Mouse (Mus musculus) hindbrain, embryonic 12.5 days (tissue): ENCODE measurements at regions not wholly inside any gene's neighbourhood (a gene's known extent, or its start where the extent isn't known, plus 50 kb on each side); places are given as distances from the start of the nearest gene placed in this dataset.

Experiments
- ATAC-seq: fragments of 200-750 bp; cut with Nextera tagmentation; 2 replicates; pipeline ENCODE4 v1.8.0; 2017; ENCODE audit warnings: moderate TSS enrichment; ENCODE audit not compliant: low FRiP score
- H3K27ac ChIP-seq: fragments of 300-500 bp; sonication (generic); 2 replicates; pipeline ENCODE4 v1.5.1; 2016; ENCODE audit warnings: mild to moderate bottlenecking
- H3K27me3 ChIP-seq: fragments of 300-500 bp; sonication (generic); 2 replicates; pipeline ENCODE4 v1.6.1; 2016; ENCODE audit warnings: mild to moderate bottlenecking
- H3K36me3 ChIP-seq: fragments of 300-500 bp; sonication (generic); 2 replicates; pipeline ENCODE4 v1.6.1; 2016; ENCODE audit warnings: mild to moderate bottlenecking
- H3K4me1 ChIP-seq: fragments of 300-500 bp; sonication (generic); 2 replicates; pipeline ENCODE4 v1.6.1; 2016
- H3K4me2 ChIP-seq: fragments of 300-500 bp; sonication (generic); replicated peaks from 2 replicates; pipeline ENCODE4 v1.6.1; 2016; ENCODE audit warnings: mild to moderate bottlenecking
- H3K4me3 ChIP-seq: fragments of 300-500 bp; sonication (generic); 2 replicates; pipeline ENCODE4 v1.5.1; 2016; ENCODE audit warnings: mild to moderate bottlenecking
- H3K9ac ChIP-seq: fragments of 300-500 bp; sonication (generic); 2 replicates; pipeline ENCODE4 v1.6.1; 2016; ENCODE audit warnings: mild to moderate bottlenecking, moderate library complexity
- H3K9me3 ChIP-seq: fragments of 300-500 bp; sonication (generic); replicated peaks from 2 replicates; pipeline ENCODE4 v1.6.1; 2016; ENCODE audit warnings: mild to moderate bottlenecking
- WGBS: fragments of 180-500 bp; shearing (Covaris S2); methylation state at CpG from one replicate; pipeline ENCODE4 v1.1.7; 2016; 5-methylcytosine and 5-hydroxymethylcytosine counted together

DNA sequence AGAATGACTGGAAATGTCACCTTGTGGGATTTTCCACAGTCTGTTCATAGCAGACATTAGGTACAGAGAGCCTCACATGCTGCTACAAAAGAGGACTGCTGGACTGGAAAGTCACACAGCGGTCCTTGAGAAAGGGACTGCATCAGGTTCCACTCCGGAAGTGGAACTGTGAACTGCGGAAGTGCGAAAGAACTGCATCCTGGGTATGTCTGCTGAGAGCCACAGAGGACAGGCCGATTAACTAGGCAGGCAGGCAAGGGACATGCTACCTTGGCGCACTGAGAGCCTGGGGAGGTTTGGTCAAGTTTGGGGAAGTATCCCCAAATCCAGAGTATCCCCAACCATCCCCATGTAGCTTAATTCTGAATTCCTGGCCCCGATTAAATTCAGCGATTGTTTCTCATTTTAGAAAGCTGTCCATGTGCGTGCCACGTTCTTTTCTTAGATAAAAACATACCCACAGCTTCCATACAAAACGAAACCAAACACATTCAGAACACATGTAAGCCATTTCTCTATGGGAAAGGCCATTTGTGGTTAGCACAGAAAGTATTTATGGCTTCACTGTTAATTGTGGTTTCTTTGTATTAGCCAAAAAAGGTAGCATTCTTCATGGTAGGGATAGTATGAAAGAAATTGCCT lies 552.2 kb downstream of the Plcl1 start:
- H3K36me3 ChIP-seq: no peaks in the 10 kb centered on the region
- H3K9ac ChIP-seq: no peak overlapping the region
- no peaks in the 10 kb centered on the region for H3K27me3 ChIP-seq
- no peak for ATAC-seq
- H3K4me1 ChIP-seq: no peaks in the 10 kb centered on the region
- H3K27ac ChIP-seq: no peak overlapping the region
- no peak overlapping the region for H3K4me3 ChIP-seq
- no peak overlapping the region for H3K4me2 ChIP-seq
- 84% methylated on average over 11 of the region's 11 CpGs for WGBS
- no peaks in the 10 kb centered on the region for H3K9me3 ChIP-seq

- Histone ChIP-seq H3K27me3 (no peaks in the 10 kb centered on the region), H3K27ac (no peak overlapping the region), H3K9ac (no peak overlapping the region), H3K36me3 (no peaks in the 10 kb centered on the region), H3K4me3 (no peak overlapping the region), H3K4me2 (no peak overlapping the region), H3K9me3 (no peaks in the 10 kb centered on the region), H3K4me1 (no peaks in the 10 kb centered on the region)
- 0 out of 2 replicates have a peak, but pooled peaks have one; percentile 48 for ATAC-seq
- WGBS: 17% methylated on average over 6 of the region's 6 CpGs
These were observed 554.6 kb downstream of the Plcl1 start for GRCm38 (mm10) chr1:55960291-55960690.

GRCm38 (mm10) chr1:55963867-55964266 lies 558.1 kb downstream of the Plcl1 start:
- H3K27ac ChIP-seq: no peak overlapping the region
- H3K4me2 ChIP-seq: no peak overlapping the region
- H3K4me3 ChIP-seq: no peak overlapping the region
- no peaks in the 10 kb centered on the region for H3K36me3 ChIP-seq
- H3K4me1 ChIP-seq: no peaks in the 10 kb centered on the region
- H3K9me3 ChIP-seq: no peaks in the 10 kb centered on the region
- WGBS: 80% methylated on average over 5 of the region's 5 CpGs
- no peaks in the 10 kb centered on the region for H3K27me3 ChIP-seq
- no peak for ATAC-seq
- H3K9ac ChIP-seq: no peak overlapping the region

DNA sequence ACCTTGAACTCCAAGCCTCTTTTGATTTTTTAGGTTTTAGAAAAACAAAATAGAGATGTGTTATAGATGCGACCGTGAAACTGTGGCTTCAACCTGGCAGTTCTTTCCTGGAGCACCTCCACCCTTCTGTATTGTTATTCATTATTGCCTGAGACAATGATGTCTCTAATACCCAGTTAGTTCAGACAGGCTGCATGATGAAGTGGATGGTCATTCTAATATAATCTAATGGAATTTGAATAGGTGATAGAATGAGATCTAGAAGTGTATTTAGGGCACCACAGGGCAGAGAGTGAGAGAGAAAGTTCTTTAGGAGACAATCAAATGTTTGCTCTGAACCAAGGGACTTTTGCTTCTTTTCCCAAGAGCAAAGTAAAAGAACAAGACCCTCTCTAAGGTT lies 560.6 kb downstream of the Plcl1 start:
- no peaks in the 10 kb centered on the region for H3K36me3 ChIP-seq
- H3K4me1 ChIP-seq: no peaks in the 10 kb centered on the region
- WGBS: 89% methylated on average over 2 of the region's 2 CpGs
- H3K4me2 ChIP-seq: no peak overlapping the region
- no peaks in the 10 kb centered on the region for H3K27me3 ChIP-seq
- no peak overlapping the region for H3K27ac ChIP-seq
- no peak overlapping the region for H3K9ac ChIP-seq
- no peak overlapping the region for H3K4me3 ChIP-seq
- no peaks in the 10 kb centered on the region for H3K9me3 ChIP-seq
- no peak for ATAC-seq

GRCm38 (mm10) chr1:55967869-55968268 lies 562.1 kb downstream of the Plcl1 start:
- Histone ChIP-seq H3K27ac (no peak overlapping the region), H3K4me3 (no peak overlapping the region), H3K36me3 (no peaks in the 10 kb centered on the region), H3K27me3 (no peaks in the 10 kb centered on the region), H3K4me1 (no peaks in the 10 kb centered on the region), H3K9ac (no peak overlapping the region), H3K9me3 (no peaks in the 10 kb centered on the region), H3K4me2 (no peak overlapping the region)
- 91% methylated on average over 7 of the region's 7 CpGs for WGBS
- no peak for ATAC-seq

GRCm38 (mm10) chr1:55977796-55978195 lies 572.1 kb downstream of the Plcl1 start:
- Histone ChIP-seq H3K27ac (no peak overlapping the region), H3K4me2 (no peak overlapping the region), H3K27me3 (no peaks in the 10 kb centered on the region), H3K9me3 (no peaks in the 10 kb centered on the region), H3K4me3 (no peak overlapping the region), H3K4me1 (no peaks in the 10 kb centered on the region), H3K36me3 (no peaks in the 10 kb centered on the region), H3K9ac (no peak overlapping the region)
- ATAC-seq: no peak
- 86% methylated on average over 3 of the region's 3 CpGs for WGBS

GRCm38 (mm10) chr1:55983522-55984066 lies 577.9 kb downstream of the Plcl1 start:
- Histone ChIP-seq H3K27ac (no peak overlapping the region), H3K9ac (no peak overlapping the region), H3K27me3 (no peaks in the 10 kb centered on the region), H3K36me3 (no peaks in the 10 kb centered on the region), H3K4me3 (no peak overlapping the region), H3K4me1 (no peaks in the 10 kb centered on the region), H3K4me2 (no peak overlapping the region), H3K9me3 (no peaks in the 10 kb centered on the region)
- WGBS: 70% methylated on average over 5 of the region's 5 CpGs
- no peak for ATAC-seq

- H3K4me1 ChIP-seq: no peaks in the 10 kb centered on the region
- no peak overlapping the region for H3K27ac ChIP-seq
- WGBS: 88% methylated on average over 6 of the region's 6 CpGs
- no peaks in the 10 kb centered on the region for H3K27me3 ChIP-seq
- no peak for ATAC-seq
- no peak overlapping the region for H3K4me3 ChIP-seq
- no peak overlapping the region for H3K9ac ChIP-seq
- H3K4me2 ChIP-seq: no peak overlapping the region
- no peaks in the 10 kb centered on the region for H3K9me3 ChIP-seq
- H3K36me3 ChIP-seq: no peaks in the 10 kb centered on the region
These were observed 591.4 kb downstream of the Plcl1 start for GRCm38 (mm10) chr1:55997074-55997473.
